Mouse (Mus musculus) spleen, adult 12 weeks (tissue): ENCODE results near the gene Dll1.

Experiments
- DNase-seq: peaks from one replicate; pipeline ENCODE4 v3.0.0; 2022; ENCODE audit warnings: low spot score

Gene Dll1

DNA sequence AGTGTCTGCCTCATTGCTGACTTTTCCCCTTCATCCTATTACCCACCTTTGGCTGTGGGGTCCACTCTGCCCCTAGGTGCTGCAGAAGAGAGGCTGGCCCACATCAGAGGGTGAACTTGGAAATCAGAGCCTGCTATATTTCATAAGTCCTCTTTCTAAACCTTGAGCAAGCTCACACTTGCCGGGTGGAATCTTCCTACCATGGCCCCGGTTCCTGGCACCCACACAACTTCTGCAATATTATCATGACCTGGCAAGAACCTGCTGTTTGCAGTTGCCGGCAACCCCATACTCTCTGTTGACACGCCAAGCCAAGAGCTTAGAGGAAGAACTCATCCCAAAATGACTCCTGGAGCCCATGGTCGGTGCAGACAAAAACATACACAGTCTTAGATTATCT is 49.6 kb downstream of the Dll1 start:
- no peak for DNase-seq

- no peak for DNase-seq
Measured at GRCm38 (mm10) chr17:15325976-15326842, 50.5 kb downstream of the Dll1 start.

DNA sequence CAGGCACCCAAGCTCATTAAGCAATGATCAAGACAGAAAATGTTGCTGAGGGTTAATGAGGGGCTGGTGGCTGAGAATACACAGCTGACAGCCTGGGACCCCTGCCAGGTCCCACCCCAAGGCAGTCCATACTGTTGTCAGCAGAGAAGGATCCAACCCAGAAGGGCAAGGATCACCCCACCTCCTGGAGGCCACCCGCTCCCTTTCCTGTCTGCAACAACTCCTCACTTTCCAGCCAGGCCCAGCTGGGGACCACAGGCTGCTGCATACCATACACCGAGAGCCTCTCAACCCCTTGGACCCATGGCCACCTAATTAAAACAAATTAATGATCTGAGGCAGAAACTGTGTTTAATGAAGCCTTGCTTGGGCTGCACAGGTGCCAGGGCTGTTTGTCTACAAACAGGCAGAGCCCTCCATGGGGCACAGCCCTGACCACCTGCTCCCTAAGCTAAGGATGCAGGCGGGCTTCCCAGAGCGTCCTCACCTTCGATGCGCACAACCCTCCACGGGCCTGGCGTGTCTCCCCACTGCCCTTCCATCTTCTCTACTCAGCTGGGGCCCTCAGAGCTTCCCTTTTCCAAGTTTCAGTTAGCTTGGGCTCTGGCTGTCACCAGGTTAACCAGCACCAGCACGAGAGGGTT is 53.4 kb downstream of the Dll1 start:
- DNase-seq = no peak
